Mouse (Mus musculus) brain, embryonic 14.5 days (tissue): ENCODE data around the gene Tomm22. TPM values are rescaled to one million over a fixed set of nuclear protein-coding genes. Genes with fewer than 3 reads are reported as not detected.

Experiments used
- DNase-seq: peaks from one replicate; pipeline ENCODE4 v3.0.0-alpha.2; 2011; ENCODE audit warnings: low read depth
- CTCF ChIP-seq: fragments of 200-500 bp; IDR thresholded peaks from 2 replicates; pipeline ENCODE4 v1.5.1; 2012; ENCODE audit warnings: inconsistent platforms, mild to moderate bottlenecking, moderate library complexity, borderline replicate concordance; ENCODE audit not compliant: insufficient read depth, insufficient read length; ENCODE audit errors: extremely low read depth
- POLR2A ChIP-seq: fragments of 200-500 bp; IDR thresholded peaks from 2 replicates; pipeline ENCODE4 v1.6.1; 2012; ENCODE audit warnings: mild to moderate bottlenecking, inconsistent platforms, borderline replicate concordance; ENCODE audit not compliant: poor library complexity, insufficient read depth, insufficient read length, severe bottlenecking; ENCODE audit errors: extremely low read depth
- polyA plus RNA-seq: library from polyadenylated mRNA; depleted of rRNA; stranded (reverse); fragments of >200 nt; gene quantifications from 2 replicates; pipeline ENCODE4 v1.2.3, GENCODE M21; 2012; rRNA removed

The Tomm22 gene
- 114 and 142 TPM in 2 replicates for polyA plus RNA-seq

DNA sequence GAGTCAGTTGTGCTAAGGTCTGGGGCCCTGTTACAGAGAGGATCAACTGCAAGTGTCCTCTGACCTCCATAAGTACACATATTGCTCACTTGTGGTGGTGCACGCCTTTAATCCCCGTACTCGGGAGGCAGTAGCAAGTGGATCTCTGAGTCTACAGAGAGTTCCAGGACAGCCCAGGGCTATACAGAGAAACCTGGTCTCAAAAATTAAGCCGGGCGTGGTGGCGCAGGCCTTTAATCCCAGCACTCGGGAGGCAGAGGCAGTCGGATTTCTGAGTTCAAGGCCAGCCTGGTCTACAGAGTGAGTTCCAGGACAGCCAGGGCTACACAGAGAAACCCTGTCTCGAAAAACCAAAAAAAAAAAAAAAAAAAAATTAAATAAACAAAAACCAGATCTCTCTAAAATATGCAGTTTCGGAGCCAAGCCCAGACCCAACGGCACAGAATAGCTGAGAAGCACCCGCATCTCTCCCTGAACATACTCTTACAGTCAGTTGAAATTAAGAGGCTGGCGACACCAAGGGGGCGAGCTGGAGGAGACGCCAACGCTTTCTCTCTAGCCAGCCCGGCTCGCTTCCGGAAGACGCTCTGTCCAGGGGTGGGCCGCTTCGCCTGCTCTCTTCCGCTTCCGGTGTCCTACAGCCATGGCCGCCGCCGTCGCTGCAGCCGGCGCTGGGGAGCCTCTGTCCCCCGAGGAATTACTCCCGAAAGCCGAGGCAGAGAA is at the start of gene Tomm22:
Gene Tomm22 (plus strand): TSS at position 613 of the 723 bp plus-strand sequence.
- DNase-seq = peak; percentile 98
- TF ChIP-seq CTCF (peak; percentile 71), POLR2A (peak; percentile 41; the same call in 1 of the 2 replicates)

GRCm38 (mm10) chr15:79630471-79630870 is 40.2 kb upstream of the Tomm22 start:
- no peak for DNase-seq
- TF ChIP-seq POLR2A (no peak), CTCF (no peak)

- no peak for TF ChIP-seq POLR2A
- no peak for DNase-seq
Observed at GRCm38 (mm10) chr15:79641135-79641817, 29.4 kb upstream of the Tomm22 start.

- DNase-seq = no peak
- TF ChIP-seq CTCF (no peak), POLR2A (no peak)
Observed at GRCm38 (mm10) chr15:79645483-79645882, 25.2 kb upstream of the Tomm22 start.

DNA sequence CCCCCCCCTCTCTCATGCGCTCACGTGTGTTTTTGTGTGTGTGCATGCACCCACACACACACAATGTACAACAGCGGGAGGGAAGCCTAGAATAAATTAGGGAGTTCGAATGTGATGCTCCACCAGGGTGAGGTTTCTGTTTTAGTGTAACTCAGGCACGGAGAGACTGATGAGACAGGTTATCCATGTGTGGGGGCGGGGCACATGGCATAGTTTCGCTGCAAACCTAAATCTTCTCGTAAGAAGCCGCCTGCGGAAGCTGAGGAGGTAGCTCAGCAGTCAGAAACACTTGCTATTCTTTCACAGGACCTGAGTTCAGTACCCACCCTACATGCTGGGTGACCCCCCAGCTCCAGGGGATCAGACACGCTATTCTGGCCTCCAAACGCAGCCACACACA is 22.5 kb upstream of the Tomm22 start:
- no peak for DNase-seq
- TF ChIP-seq POLR2A (no peak), CTCF (no peak)

- TF ChIP-seq CTCF (peak; percentile 68; the same call in 1 of the 2 replicates), POLR2A (no peak)
- DNase-seq = peak; percentile 20
Observed at GRCm38 (mm10) chr15:79650569-79650968, 20.1 kb upstream of the Tomm22 start.

- no peak for DNase-seq
- TF ChIP-seq CTCF (peak; percentile 52; the same call in 1 of the 2 replicates), POLR2A (no peak)
Observed at GRCm38 (mm10) chr15:79651481-79651880, 19.2 kb upstream of the Tomm22 start.

DNA sequence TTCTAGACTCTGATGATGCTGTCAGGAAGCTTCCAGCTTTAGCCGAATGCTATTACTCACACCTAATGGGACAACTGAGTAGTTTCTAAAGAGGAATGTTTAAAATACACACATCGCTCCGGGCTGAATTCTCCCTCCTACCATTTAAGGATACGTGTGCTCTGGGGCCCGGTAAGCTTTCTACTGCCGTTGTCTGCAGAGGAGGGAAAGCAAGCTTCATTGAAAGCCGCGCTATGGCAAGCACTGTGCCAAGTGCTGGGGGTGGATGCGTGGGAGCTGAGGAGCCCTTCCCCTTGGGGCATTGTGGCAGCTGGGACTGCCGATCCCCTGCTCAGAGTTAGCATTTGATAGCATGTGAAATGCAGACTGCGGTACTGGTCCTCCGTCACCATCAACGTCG is 14.2 kb upstream of the Tomm22 start:
- DNase-seq = no peak
- TF ChIP-seq POLR2A = no peak

DNA sequence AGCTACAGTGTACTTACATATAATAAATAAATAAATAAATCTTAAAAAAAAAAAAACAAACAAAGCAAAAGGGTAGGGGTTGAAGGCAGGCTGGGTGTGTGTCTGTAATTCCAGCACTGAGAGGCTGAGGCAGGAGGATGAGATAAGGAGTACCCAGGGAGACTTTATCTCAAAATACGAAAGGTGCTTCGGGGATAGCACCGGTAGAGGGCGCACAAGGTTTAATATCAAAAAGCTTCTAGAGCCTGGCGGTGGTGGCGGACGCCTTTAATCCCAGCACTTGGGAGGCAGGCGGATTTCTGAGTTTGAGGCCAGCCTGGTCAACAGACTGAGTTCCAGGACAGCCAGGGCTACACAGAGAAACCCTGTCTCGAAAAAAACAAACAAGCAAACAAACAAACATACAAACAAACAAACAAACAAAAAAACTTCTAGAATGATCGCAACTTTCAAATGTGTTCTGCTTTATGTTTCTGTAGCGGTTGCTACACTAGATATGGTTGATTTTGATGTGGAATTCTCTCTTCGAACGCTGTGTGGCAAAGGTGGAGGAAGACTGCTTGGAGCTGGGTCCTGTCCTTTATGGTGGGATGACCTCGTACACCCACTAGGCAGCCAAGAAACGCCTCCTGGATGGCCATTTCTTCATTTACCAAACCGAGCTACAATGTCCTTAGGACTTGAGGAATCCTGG is 12.7 kb upstream of the Tomm22 start:
- peak; percentile 91 for DNase-seq
- TF ChIP-seq POLR2A = no peak
- peak; percentile 64; the same call in 1 of the 2 replicates for TF ChIP-seq CTCF

GRCm38 (mm10) chr15:79658531-79659375 is 11.9 kb upstream of the Tomm22 start, which contains the start of the genes Fam227a and Cby1:
Gene Fam227a (minus strand): TSS chr15:79658956.
Gene Cby1 (plus strand): TSS chr15:79659199.
- TF ChIP-seq POLR2A (peak; percentile 56; the same call in 1 of the 2 replicates), CTCF (no peak)
- peak; percentile 98 for DNase-seq
